Mouse (Mus musculus) forebrain, postnatal 0 days (tissue): ENCODE measurements around the gene Adgrl3. TPM values are rescaled to one million over a fixed set of nuclear protein-coding genes. Genes with fewer than 3 reads are reported as not detected.

Experiments
- ATAC-seq: fragments of 200-750 bp; cut with Nextera tagmentation; 2 replicates; pipeline ENCODE4 v1.8.0; 2017; ENCODE audit warnings: mild to moderate bottlenecking, moderate library complexity
- DNase-seq: peaks from one replicate; pipeline ENCODE4 v3.0.0-alpha.2; 2015
- H3K27ac ChIP-seq: fragments of 300-500 bp; sonication (generic); 2 replicates; pipeline ENCODE4 v1.5.1; 2014; ENCODE audit warnings: low read depth, mild to moderate bottlenecking, antibody characterized with exemption, low read length, moderate library complexity, mixed read lengths
- H3K27me3 ChIP-seq: fragments of 300-500 bp; sonication (generic); 2 replicates; pipeline ENCODE4 v1.6.1; 2014; ENCODE audit warnings: mild to moderate bottlenecking, low read length, mixed read lengths; ENCODE audit not compliant: insufficient read depth
- H3K36me3 ChIP-seq: fragments of 300-500 bp; sonication (generic); 2 replicates; pipeline ENCODE4 v1.6.1; 2014; ENCODE audit warnings: mild to moderate bottlenecking, moderate library complexity; ENCODE audit not compliant: insufficient read depth
- H3K4me1 ChIP-seq: fragments of 300-500 bp; sonication (generic); 2 replicates; pipeline ENCODE4 v1.6.1; 2014; ENCODE audit warnings: antibody characterized with exemption; ENCODE audit not compliant: insufficient read depth
- H3K4me2 ChIP-seq: fragments of 300-500 bp; sonication (generic); 2 replicates; pipeline ENCODE4 v1.6.1; 2014; ENCODE audit warnings: low read depth, mild to moderate bottlenecking, moderate library complexity
- H3K4me3 ChIP-seq: fragments of 300-500 bp; sonication (generic); 2 replicates; pipeline ENCODE4 v1.5.1; 2014; ENCODE audit warnings: low read depth, low read length, mixed read lengths
- H3K9ac ChIP-seq: fragments of 300-500 bp; sonication (generic); 2 replicates; pipeline ENCODE4 v1.6.1; 2014; ENCODE audit warnings: mild to moderate bottlenecking
- H3K9me3 ChIP-seq: fragments of 300-500 bp; sonication (generic); 2 replicates; pipeline ENCODE4 v1.6.1; 2016; ENCODE audit warnings: low read length
- CTCF ChIP-seq: sonication (generic); IDR thresholded peaks from 2 replicates; pipeline ENCODE4 v1.5.1; 2016; ENCODE audit warnings: antibody characterized with exemption, control low read depth, low read depth
- WGBS: fragments of 180-500 bp; shearing (Covaris S2); extraction: QIAGEN DNeasy Blood & Tissue Kit; methylation state at CpG from one replicate; pipeline ENCODE4 v1.1.7; 2014; 5-methylcytosine and 5-hydroxymethylcytosine counted together
- microRNA-seq, 2 experiments: library from miRNA; unstranded; fragments of <30 nt; microRNA quantifications; one replicate each; pipeline ENCODE4; 2016
- polyA plus RNA-seq: library from polyadenylated mRNA; unstranded; fragments of >200 nt; fragmentation: Nextera tagmentation; extraction: Ambion mirVana; gene quantifications from 2 replicates; pipeline ENCODE4 v1.2.1, GENCODE M21; 2015
- total RNA-seq: library from RNA; depleted of rRNA; stranded (reverse); fragments of >200 nt; gene quantifications from 2 replicates; pipeline ENCODE4 v1.2.3, GENCODE M21; 2014

The Adgrl3 gene
- total and polyA plus RNA-seq, 2 experiments from 2014 or later: 39.2 to 174 TPM

DNA sequence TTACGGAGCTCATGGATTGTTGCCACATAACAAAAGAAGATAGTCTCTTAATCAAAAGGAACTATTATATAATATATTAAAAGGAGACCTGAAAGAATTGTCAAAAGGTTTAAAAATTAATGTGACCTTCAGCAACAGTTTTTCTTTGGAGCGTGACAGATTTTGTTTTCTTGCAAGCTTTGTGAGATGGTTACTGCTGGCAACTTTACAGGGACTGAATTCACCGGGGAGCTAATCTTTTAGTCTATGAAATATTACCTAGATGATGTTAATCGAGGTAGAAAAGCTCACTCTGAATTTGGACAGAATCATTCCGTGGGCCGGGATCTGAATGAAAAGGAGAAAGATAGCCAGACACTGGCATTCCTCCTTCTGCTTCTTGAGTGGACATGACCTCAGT, 850.4 kb downstream of the Adgrl3 start:
- Histone ChIP-seq H3K4me2 (no peak overlapping the region), H3K4me3 (no peak overlapping the region), H3K4me1 (no peaks in the 10 kb centered on the region), H3K36me3 (no peaks in the 10 kb centered on the region), H3K9ac (no peak overlapping the region), H3K9me3 (no peaks in the 10 kb centered on the region), H3K27me3 (no peaks in the 10 kb centered on the region), H3K27ac (no peak overlapping the region)
- TF ChIP-seq CTCF: no peak
- DNase-seq: no peak
- WGBS: 89% methylated on average over 6 of the region's 6 CpGs
- no peak for ATAC-seq

Small RNAs within 50 kb of the gene (microRNA-seq; reads per million reads assigned to microRNA genes)
- 0 reads per million in 2 experiments for gene Gm22048
